Mouse (Mus musculus) midbrain, embryonic 14.5 days (tissue): ENCODE measurements around the gene Efna5. TPM values are rescaled to one million over a fixed set of nuclear protein-coding genes. Genes with fewer than 3 reads are reported as not detected.
A peak's percentile ranks its signal among the peaks of the same experiment; 100 is the strongest.

Experiments used
- ATAC-seq: fragments of 200-750 bp; cut with Nextera tagmentation; 2 replicates; pipeline ENCODE4 v1.8.0; 2017; ENCODE audit warnings: moderate number of reproducible peaks, moderate library complexity; ENCODE audit not compliant: low FRiP score, low TSS enrichment
- DNase-seq: peaks from one replicate; pipeline ENCODE4 v3.0.0-alpha.2; 2015
- H3K27ac ChIP-seq: fragments of 300-500 bp; sonication (generic); replicated peaks from 2 replicates; pipeline ENCODE4 v1.5.1; 2014; ENCODE audit warnings: mild to moderate bottlenecking, low read depth, low read length, moderate library complexity
- H3K27me3 ChIP-seq: fragments of 300-500 bp; sonication (generic); 2 replicates; pipeline ENCODE4 v1.6.1; 2014; ENCODE audit warnings: low read length, control low read depth, mixed read lengths; ENCODE audit not compliant: control insufficient read depth, insufficient read depth
- H3K36me3 ChIP-seq: fragments of 300-500 bp; sonication (generic); 2 replicates; pipeline ENCODE4 v1.6.1; 2014; ENCODE audit warnings: low read length, control low read depth; ENCODE audit not compliant: control insufficient read depth, insufficient read depth
- H3K4me1 ChIP-seq: fragments of 300-500 bp; sonication (generic); 2 replicates; pipeline ENCODE4 v1.6.1; 2014; ENCODE audit warnings: mild to moderate bottlenecking, antibody characterized with exemption, low read length, control low read depth; ENCODE audit not compliant: control insufficient read depth, insufficient read depth
- H3K4me2 ChIP-seq: fragments of 300-500 bp; sonication (generic); 2 replicates; pipeline ENCODE4 v1.6.1; 2014; ENCODE audit warnings: mild to moderate bottlenecking, low read length, moderate library complexity
- H3K4me3 ChIP-seq: fragments of 300-500 bp; sonication (generic); replicated peaks from 2 replicates; pipeline ENCODE4 v1.5.1; 2014; ENCODE audit warnings: low read depth, low read length
- H3K9ac ChIP-seq: fragments of 300-500 bp; sonication (generic); replicated peaks from 2 replicates; pipeline ENCODE4 v1.6.1; 2014; ENCODE audit warnings: mild to moderate bottlenecking, low read length, moderate library complexity
- H3K9me3 ChIP-seq: fragments of 300-500 bp; sonication (generic); 2 replicates; pipeline ENCODE4 v1.6.1; 2016; ENCODE audit warnings: low read length, control low read depth, mixed read lengths; ENCODE audit not compliant: control insufficient read depth
- WGBS: fragments of 180-500 bp; shearing (Covaris S2); extraction: QIAGEN DNeasy Blood & Tissue Kit; methylation state at CpG from one replicate; pipeline ENCODE4 v1.1.7; 2014; 5-methylcytosine and 5-hydroxymethylcytosine counted together
- polyA plus RNA-seq: library from polyadenylated mRNA; unstranded; fragments of >200 nt; fragmentation: Nextera tagmentation; extraction: Ambion mirVana; gene quantifications from 2 replicates; pipeline ENCODE4 v1.2.1, GENCODE M21; 2014

Gene Efna5
- polyA plus RNA-seq, 1 experiment from 2014 or later: 90.8 TPM

- H3K4me2 ChIP-seq: peak overlapping the region; percentile 45
- H3K27me3 ChIP-seq: no peaks in the 10 kb centered on the region
- no peaks in the 10 kb centered on the region for H3K36me3 ChIP-seq
- 21% methylated on average over 3 of the region's 3 CpGs for WGBS
- H3K4me1 ChIP-seq: peaks cover 15% of the 10 kb centered on the region
- ATAC-seq (no peak), DNase-seq (no peak)
- no peak overlapping the region for H3K9ac ChIP-seq
- no peak overlapping the region for H3K4me3 ChIP-seq
- peak overlapping the region; percentile 79 for H3K27ac ChIP-seq
- no peaks in the 10 kb centered on the region for H3K9me3 ChIP-seq
Observed at GRCm38 (mm10) chr17:62863004-62863403, 18.1 kb downstream of the Efna5 start.

DNA sequence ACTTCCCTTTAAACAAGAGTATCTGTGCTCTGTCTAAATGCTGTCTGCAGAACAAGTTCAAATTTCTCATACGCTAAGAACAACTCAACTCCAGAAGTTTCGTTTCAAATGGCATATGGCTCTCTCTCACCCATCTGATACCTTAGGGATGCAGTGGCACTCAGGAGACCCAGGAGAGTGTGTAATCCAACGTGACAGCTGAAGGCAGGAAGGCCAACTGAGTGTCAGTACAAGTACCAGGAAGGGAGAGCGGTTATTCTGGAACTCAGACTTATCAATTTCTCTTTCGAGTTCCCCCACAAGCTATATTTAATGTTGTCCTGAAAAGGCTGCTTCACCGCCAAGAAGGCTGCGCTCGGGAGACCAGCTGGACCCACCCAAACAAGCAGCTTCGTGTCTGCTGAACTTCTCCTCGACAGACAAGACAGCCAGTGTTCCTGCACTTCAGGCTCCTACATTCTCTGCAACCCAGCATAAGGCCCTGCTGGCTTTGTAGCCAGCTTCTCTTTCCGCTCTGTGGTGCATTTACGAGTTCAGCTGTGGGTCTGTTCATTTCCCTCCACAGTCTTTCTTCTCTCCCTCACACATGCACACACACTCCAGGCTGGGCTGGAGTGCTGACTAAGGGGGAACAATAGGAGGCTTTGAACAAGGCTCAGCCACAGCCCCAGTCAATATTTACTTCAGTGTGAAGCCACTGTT is 18.7 kb downstream of the Efna5 start:
- no peak overlapping the region for H3K4me3 ChIP-seq
- peak overlapping the region; percentile 44 for H3K9ac ChIP-seq
- H3K27me3 ChIP-seq: no peaks in the 10 kb centered on the region
- ATAC-seq (peak; percentile 72), DNase-seq (peak; percentile 65)
- peak overlapping the region; percentile 79 for H3K27ac ChIP-seq
- H3K36me3 ChIP-seq: no peaks in the 10 kb centered on the region
- WGBS: 6% methylated on average over 12 of the region's 12 CpGs
- no peaks in the 10 kb centered on the region for H3K9me3 ChIP-seq
- peaks cover 15% of the 10 kb centered on the region for H3K4me1 ChIP-seq
- H3K4me2 ChIP-seq: peak overlapping the region; percentile 45

DNA sequence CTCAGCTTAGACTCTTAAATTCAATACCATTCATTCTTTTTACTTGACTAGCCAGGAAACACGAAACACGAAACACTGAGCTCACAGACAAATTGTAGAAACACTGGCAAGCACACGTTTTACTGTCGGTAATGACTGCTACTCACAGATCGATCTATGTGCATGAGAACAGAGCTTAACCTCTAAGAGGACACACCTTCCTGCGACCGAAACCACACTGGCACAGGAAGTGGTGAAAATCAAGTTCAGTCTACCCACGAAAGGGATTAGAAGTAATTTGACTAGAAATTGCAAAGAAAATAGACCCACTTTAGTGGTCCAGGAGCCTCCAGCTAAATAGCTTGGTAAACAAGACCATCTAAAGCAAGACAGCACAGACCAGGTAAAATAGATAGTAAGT is 23.8 kb downstream of the Efna5 start:
- H3K4me3 ChIP-seq: no peak overlapping the region
- no peak for ATAC-seq
- no peaks in the 10 kb centered on the region for H3K27me3 ChIP-seq
- peak overlapping the region; percentile 23 for H3K4me2 ChIP-seq
- H3K4me1 ChIP-seq: peaks cover 19% of the 10 kb centered on the region
- H3K27ac ChIP-seq: no peak overlapping the region
- WGBS: 59% methylated on average over 8 of the region's 8 CpGs
- no peak overlapping the region for H3K9ac ChIP-seq
- no peak for DNase-seq
- H3K9me3 ChIP-seq: no peaks in the 10 kb centered on the region
- no peaks in the 10 kb centered on the region for H3K36me3 ChIP-seq

- H3K36me3 ChIP-seq: no peaks in the 10 kb centered on the region
- ATAC-seq: no peak
- no peak overlapping the region for H3K9ac ChIP-seq
- under 1% methylated on average over 6 of the region's 6 CpGs for WGBS
- H3K4me3 ChIP-seq: no peak overlapping the region
- H3K4me1 ChIP-seq: peaks cover 36% of the 10 kb centered on the region
- peak overlapping the region; percentile 1 for H3K27ac ChIP-seq
- no peaks in the 10 kb centered on the region for H3K9me3 ChIP-seq
- peak overlapping the region; percentile 38 for H3K4me2 ChIP-seq
- H3K27me3 ChIP-seq: no peaks in the 10 kb centered on the region
- DNase-seq: no peak
Observed at GRCm38 (mm10) chr17:62853741-62854140, 27.4 kb downstream of the Efna5 start.

- no peak overlapping the region for H3K9ac ChIP-seq
- no peaks in the 10 kb centered on the region for H3K9me3 ChIP-seq
- peaks cover 36% of the 10 kb centered on the region for H3K4me1 ChIP-seq
- ATAC-seq (peak; percentile 80), DNase-seq (peak; percentile 79)
- H3K4me2 ChIP-seq: peak overlapping the region; percentile 38
- H3K4me3 ChIP-seq: no peak overlapping the region; the same call in 1 of the 2 replicates
- WGBS: 0% methylated on average over 3 of the region's 3 CpGs
- H3K27ac ChIP-seq: peak overlapping the region; percentile 1
- H3K36me3 ChIP-seq: no peaks in the 10 kb centered on the region
- H3K27me3 ChIP-seq: no peaks in the 10 kb centered on the region
Observed at GRCm38 (mm10) chr17:62852822-62853608, 28.1 kb downstream of the Efna5 start.

GRCm38 (mm10) chr17:62851268-62851667 is 29.8 kb downstream of the Efna5 start:
- H3K9ac ChIP-seq: no peak overlapping the region
- peak overlapping the region; percentile 44 for H3K4me2 ChIP-seq
- H3K4me3 ChIP-seq: no peak overlapping the region
- ATAC-seq (no peak; the same call in 1 of the 2 replicates), DNase-seq (no peak)
- H3K4me1 ChIP-seq: peaks cover 36% of the 10 kb centered on the region
- no peaks in the 10 kb centered on the region for H3K36me3 ChIP-seq
- no peaks in the 10 kb centered on the region for H3K27me3 ChIP-seq
- peak overlapping the region; percentile 61 for H3K27ac ChIP-seq
- no peaks in the 10 kb centered on the region for H3K9me3 ChIP-seq
- 27% methylated on average over 7 of the region's 7 CpGs for whole genome bisulfite sequencing

DNA sequence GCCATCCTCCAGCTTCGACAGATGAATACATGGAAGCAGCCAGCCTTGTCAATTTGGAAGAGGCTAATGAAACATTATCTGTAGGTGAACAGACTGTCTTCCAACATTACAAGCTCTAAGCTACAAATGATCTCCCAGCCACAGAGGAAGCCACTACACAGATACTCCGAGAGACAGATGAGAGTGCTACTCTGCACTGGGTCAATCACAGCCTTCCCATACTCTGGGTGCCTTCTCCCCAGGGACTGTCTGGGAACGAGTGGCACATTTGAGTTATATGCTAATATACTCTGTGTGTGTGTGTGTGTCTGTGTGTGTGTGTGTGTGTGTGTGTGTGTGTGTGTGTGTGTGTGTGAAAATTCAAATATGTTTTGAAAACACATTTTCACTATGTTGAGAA is 30.5 kb downstream of the Efna5 start:
- Histone ChIP-seq H3K4me3 (no peak overlapping the region), H3K4me2 (peak overlapping the region; percentile 44), H3K36me3 (no peaks in the 10 kb centered on the region), H3K9me3 (no peaks in the 10 kb centered on the region), H3K4me1 (peaks cover 40% of the 10 kb centered on the region), H3K9ac (no peak overlapping the region; the same call in 1 of the 2 replicates), H3K27me3 (no peaks in the 10 kb centered on the region), H3K27ac (peak overlapping the region; percentile 61; the same call in 1 of the 2 replicates)
- WGBS: 12% methylated on average over 3 of the region's 3 CpGs
- ATAC-seq (no peak), DNase-seq (no peak)

DNA sequence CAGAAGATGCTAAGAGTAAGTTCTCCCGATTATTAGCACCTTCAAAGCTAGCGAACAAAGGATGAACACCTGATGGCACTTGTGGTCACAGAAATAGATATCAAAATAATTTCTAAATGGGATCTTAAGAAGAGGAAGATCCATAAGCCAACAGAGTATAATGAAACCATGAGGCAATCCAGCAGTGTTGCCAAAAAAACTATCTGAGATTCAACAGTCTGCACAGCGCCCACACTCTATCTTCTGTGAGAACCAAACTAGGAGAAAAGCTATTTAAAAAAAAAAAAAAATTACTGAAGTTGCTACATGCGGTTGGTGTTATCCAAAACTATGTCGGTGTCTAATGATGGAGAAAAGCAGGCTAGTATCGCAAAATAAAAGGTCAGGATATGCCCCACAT is 31.4 kb downstream of the Efna5 start:
- peak overlapping the region; percentile 43; the same call in 1 of the 2 replicates for H3K9ac ChIP-seq
- WGBS: 49% methylated on average over 6 of the region's 6 CpGs
- H3K27me3 ChIP-seq: no peaks in the 10 kb centered on the region
- peak overlapping the region; percentile 61 for H3K27ac ChIP-seq
- H3K4me2 ChIP-seq: peak overlapping the region; percentile 44
- H3K36me3 ChIP-seq: no peaks in the 10 kb centered on the region
- ATAC-seq (no peak), DNase-seq (no peak)
- no peaks in the 10 kb centered on the region for H3K9me3 ChIP-seq
- peaks cover 40% of the 10 kb centered on the region for H3K4me1 ChIP-seq
- peak overlapping the region; percentile 20 for H3K4me3 ChIP-seq
